Mouse (Mus musculus) spleen, adult 18-20 months (tissue): ENCODE results near the gene Psg16.

ENCODE experiments used
- DNase-seq, 2 experiments: peaks; one replicate each; pipeline ENCODE4 v3.0.0; 2022; ENCODE audit warnings: mixed read lengths in 2 of 2

Psg16 gene

DNA sequence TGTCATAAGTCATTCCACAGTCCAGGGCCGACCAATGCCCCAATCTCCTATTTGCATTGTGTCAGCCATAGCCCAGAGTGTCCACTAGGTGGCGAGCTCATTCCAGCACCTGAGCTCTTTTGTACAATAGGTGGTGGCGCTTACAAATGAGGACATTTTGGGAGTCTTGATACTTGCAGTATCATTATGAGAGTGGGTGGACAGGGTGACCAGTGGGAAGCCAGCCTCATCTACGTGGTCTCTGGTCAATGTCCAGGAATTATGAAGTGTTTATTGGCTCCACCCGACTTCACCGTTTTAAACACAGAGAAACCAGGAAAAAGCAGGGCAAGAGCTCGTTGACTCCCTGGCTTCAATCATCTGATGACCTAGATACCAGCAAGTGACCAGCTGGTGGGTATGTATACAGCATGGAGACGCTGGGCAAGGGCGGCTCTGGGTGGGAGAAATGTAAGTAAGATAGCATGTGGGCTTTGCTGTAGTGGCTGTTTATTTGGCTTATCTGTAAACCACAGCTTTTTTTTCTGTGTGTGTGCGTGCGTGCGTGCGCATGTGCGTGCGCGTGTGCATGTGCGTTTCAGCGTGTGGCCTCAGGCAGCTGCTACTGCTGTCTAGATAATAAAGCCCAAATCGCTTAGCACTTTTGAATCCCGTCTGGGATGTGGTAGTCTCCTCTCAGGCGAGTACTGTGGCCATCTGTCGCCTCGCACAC lies at the start of gene Psg16:
Gene Psg16 (plus strand): TSS at position 137 of the 712 bp plus-strand sequence.
- DNase-seq = peak in 1 of 2 experiments; percentile 53

DNA sequence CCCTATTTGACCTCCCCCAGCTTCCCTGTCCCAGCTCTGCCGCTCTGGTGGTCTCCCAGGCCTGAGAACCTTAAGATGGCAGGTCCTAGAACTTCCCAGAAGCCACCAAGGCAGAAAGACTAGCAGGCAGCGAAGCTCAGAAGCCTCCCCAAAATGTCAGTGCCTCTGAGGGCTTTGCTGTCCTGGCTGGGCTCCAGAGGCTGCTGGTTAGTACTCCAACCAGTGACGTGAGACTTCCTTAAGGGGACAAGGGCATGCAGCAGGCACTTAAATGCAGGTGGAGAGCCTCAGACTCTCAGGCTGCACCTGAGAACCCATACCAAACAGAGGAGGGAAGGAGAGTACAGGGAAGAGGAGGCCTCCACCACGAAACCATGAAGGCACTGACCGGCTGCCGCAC lies 49.7 kb upstream of the Psg16 start:
- no peak for DNase-seq

DNA sequence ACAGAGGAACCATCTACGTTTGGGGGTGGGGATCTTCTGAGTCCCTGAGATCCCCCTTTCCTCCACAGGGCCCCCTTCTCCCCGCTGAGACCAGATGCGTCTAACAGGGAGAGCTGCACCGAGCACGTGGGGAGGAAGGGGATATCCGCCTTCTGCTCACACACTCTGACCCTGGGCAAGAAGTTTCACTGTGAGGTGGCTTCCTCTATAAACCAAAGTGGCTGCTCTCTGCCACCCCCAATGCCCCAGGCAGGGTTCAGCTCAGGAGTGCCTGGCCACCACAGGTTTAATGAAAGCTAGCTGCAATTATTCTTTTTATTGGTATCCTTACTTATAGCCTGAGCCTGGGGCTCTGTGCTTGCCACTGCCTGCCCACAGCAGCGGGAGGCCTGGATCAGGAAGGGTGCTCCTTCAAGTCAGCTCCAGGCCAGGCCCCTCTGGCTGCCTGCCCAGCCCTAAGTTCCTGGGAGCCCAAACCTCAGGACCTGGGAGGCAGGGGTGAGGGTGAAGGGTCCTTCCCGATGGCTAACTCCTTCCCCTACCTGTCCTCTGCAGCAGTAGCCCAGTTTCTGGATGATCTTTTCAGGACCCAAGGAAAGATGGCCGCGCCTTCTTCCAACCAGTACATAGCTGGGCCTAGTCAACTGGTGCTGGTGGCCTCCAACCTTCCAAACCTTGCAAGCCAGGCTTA lies 48.9 kb upstream of the Psg16 start:
- peak; percentile 57 to 60 for DNase-seq

DNA sequence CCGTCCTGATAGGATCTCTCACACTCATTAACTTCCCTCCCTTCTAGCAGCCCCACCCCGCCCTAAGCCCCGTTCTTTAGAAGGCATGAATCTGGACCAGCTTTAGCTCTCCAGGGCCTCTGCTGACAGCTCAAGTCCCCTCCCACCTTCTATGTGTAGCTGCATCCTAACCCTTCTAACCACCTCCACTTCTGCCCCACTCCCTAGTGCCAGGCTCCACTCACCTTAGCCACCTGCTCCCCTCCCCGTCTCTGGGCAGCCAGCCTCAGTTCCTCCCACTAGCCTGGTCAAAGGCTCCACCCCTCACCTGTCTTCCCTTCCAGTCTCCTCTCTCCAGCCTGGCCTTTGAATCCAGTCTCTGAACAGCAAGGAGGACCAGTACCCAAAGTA lies 48.3 kb upstream of the Psg16 start:
- no peak for DNase-seq

DNA sequence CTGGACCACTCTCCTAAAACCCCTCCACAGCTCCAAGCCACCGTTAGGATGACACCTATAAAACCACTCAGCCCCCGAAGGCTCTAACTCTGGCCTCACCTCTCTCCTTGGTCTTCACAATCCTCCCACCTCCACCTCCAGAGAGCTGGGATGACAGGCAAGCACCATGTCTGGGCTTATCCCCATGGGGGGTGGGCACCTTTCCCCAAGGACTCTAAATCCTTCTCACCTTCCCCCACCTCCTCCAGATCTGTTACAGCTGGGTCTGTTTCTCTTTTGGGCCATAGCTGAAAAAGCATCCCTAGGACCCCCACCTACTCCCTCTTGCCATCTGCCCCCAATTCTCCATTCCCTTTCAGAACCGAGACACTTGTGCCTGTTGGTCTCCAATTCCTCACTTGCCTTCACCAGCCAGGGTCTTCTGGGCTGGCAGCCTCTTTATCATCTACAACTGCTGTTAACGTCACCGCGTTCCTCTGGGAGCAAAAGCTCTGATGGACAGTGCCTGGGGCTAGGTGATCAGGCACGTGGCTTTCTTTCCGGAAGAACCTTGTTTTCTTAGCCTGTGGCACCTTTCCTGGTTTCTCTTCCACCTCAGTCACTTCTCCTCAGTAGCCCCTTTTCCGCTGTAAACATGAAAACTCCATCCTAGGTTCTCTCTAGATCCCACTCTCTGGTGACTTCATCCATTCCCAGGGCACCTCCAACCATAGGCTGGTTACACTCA lies 47.8 kb upstream of the Psg16 start:
- no peak for DNase-seq

DNA sequence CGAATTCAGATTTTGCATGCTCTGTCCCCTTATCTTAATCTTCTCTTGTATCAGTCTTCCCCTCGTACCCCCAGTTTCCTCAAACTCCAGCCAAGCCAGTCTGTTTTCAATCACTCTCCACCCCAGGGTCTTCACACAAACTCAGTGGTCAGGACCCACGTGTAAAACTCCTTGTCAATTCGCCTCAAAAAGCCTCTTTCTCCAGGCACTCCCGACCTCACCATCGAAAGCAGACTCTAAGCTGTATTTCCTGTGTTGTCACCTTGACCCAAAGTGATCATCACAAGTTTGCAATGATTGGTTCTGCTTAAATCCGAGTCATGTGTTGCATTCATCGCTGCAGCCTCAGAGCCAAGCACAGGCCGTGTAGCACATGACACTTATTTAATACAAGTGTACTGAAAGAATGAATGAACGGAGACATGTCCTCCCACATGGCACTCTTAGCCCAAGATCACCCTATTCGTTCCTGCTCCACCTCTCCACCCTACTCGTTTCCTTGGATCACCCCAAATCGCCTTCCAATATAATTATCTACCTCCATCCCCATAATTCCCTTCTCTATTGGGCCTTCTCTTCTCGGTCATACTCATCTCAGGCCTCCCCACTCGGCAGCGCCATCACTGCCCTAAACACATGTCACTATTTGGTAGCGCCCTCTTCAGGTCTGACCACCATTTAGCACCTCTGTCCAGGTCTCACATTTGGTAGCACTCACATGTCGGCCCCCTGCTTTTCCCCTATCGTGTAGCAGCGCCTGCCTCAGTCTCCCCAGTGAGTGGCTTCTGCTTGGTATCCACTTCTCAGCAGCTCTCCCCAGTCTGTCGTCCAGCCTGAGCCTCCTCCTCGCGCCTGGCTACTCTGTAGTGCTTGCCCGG lies 46.9 kb upstream of the Psg16 start:
- no peak for DNase-seq

DNA sequence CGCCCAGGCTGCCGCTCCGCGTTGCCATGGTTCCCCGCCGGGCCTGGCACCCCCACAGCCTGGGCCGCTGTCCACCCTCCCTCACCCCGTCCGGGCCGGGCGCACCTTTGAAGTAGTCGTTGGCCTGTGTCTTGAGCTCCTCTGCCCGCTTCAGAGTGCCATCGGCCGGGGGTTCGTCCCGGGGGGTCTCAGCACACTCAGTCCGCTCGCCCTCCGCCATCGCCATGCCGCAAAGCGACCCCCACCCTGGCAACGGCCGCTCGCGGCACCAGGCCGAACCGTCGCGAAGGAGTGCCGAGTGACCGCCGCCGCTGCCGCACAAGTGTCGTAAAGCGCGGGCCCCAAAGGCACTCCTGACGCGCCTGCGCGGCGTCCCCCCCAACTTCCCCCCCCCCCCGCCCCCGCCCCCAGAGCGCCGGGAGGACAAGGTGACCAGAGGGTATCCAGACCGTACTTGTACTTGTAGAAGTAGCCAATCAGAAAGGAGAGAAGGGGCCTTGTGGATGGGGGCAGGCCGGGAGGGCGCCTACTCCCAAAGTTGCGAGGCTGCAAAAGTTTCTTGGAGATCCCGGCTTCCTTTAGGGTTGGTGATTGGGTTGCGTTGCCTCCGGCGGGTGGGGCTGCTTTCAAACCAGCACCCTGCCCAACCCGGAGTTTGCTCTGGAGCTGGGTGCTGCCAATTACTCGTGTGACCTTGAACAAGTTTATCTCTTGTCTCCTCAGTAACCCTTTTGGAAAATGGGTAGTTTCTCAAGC lies 46.1 kb upstream of the Psg16 start, which contains the start of gene Ppp5c:
Gene Ppp5c (minus strand): TSS at position 337 of the 756 bp plus-strand sequence.
- peak; percentile 74 to 76 for DNase-seq

DNA sequence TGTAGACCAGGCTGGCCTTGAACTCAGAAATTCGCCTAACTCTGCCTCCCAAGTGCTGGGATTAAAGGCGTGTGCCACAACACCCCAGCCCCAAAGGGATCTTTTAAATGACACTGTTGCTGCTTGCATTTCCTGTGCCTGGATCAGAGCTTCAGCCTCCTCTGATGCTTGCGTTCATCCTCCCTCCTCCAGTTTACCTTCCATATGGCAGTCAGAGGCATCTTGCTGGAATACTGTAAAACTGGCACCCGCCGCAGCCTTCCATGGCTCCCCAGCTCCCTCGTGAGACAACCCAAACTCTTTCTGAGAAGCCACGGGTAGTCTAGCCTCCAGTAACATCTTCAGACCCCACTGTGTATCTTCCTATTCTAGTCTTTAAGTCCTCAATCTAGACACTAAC lies 44.9 kb upstream of the Psg16 start:
- no peak for DNase-seq

DNA sequence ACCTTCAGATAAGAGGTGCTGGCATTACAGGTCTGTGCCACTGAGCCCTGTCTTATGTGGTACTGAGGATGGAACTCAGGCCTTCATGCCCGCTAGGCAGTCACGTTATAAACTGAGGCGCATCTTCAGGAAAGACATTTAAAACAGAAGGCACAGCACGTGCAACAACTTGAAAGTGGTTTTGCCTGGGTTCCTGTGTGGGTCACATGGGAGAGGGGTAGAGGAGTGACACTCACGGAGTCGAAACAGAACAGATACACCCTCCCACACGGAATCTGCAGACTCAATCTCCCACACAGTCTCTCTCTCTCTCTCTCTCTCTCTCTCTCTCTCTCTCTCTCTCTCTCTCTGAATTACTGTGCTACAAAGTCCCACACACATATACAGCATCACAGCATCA lies 43.6 kb upstream of the Psg16 start:
- no peak for DNase-seq

DNA sequence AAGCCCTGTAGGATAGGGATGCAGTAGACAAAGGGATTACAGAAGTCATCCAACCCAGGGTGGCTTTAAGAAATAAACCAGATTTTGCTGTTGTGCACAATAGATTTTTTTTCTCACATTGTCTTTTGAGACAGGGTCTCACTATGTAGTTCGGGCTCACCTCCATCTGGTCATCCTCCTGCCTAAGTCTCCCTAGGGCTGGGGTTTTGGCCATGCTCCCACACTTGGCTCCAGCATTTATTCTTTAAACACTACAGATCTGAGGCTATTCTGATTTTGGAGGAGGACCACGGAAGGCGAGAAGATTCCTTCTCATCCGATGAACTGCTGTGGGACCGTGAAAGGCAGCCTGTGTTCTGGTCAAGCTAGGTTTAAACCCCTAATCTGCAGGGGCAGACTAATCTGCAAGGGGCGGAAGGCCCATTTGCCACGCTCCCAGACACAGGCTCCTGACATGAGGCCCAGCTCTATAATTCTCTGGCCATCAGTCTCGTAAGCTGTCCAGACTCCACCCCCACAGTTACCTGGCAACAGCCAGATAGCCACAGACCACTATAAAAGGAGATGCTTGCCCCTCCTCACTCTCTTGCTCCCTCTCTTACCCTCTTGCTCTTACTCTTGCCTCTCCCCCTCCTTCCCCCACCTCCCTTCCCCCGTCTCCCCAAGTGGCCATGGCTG lies 35.7 kb upstream of the Psg16 start:
- no peak for DNase-seq

DNA sequence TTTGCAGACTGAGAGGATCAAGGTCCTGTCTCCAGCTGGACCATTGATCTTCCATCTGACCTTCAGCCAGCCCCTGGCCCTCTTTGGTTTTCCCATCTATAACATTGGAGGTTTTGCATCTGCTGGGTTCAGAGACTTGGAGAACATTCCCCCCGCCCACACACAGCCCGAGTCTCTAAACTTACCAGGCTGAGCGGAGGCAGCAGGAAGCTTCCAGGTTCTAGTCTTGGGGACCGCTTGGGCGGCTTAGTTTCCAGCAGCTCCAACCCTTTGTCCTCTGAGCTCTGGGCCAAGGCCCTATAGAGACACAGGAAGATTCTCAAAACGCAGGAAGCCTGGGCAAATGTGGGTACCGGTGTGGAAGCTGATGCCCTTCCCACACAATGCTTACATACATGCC lies 34.5 kb upstream of the Psg16 start:
- no peak for DNase-seq

DNA sequence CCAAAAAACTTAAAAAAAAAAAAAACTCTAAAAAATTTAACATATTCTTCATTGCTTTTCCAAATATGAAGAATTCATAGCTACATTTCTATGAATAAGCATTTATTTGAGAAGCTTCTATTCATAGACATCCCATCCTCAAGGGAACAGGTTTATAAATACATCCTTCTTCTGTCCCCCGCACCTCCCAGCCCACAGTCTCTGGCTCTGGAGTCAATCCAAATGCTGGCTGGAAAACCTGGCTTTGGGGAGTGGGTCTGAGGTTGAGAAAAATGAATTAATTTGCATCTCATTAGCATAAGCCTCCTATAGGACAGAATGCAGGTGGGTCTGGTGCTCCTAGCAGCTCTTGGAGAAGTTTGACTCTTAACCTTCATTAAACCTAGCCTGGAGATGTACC lies 28.1 kb upstream of the Psg16 start:
- no peak for DNase-seq

DNA sequence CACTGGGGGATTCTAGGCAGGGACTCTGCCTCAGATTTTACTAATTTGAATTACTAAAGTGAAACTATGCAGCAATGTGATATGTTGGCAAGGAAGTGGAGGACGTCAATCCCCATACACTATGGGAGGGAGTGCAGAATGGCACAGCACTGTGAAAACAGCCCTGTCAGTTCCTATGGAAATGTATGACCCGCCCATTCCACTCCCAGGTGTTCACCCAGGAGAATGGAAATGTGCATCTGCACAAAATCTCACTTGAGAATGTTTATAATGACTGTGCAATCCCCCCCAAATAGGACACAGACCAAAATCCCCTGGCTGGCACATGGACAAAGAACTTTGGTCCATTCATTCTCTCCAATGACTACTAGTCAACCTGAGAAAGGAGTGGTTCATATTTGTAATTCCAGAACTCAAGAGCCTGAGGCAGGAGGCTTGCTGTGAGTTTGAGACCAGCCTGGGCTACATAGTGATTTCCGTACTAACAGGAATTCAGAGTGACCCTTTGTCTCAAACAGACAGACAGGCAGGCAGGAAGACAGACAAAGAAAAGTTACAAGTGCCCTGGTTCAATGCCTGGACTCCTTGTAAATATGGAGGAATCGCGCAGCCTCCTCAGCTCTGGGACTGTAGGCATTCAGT lies 26.7 kb upstream of the Psg16 start:
- DNase-seq = no peak

DNA sequence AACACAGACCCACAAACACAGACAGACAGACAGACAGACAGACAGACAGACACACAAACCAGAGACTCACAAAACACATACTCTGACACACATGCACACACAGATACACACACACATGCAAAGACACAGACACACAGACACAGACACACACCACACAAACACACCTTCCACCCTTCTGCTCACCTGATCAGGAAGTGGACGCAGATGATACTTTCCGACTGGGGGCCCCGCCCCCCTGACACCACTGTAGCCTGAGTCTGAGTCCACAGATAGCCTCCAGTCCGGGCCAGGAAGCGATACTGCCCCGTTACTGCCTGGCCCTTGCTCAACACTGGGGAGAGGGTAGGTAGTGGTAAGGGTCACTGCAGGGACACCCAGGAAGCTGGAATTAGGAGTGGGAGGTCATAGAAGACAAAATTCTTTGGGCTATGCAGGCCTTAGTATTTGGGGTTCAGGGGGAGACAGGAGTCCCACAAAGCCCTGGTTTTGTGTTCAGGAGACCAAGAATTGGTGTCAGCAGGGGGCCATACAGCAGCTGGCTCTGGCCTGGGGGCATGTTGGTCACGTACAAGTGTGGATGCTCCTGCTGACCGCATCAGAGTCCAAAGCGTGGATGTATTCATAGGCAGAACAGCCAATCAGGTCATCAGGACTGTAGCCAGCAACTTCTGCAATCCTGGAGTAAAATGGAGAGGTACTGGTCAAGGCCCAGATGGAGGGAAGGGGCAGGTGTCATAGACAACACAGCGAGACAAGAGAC lies 25.2 kb upstream of the Psg16 start:
- no peak for DNase-seq

DNA sequence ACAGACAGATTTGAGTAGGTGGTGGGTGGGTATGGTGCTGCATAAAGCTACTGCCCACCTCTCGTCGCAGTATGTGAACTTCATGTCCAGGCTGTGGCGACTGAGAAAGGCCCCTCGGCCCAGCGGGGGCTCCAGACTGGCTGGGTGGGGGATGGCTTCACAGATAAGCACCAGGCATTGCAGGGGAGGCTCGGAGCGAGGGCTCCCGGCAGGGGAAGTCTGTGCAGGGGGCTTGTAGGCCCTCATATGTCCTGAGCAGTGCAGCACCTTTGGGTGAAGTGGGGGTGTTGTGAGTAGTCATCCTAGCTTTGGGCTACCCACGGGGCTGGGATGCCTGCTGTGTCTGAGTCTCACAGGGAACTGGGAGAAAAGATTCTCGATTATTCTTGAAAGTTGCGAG lies 23.3 kb upstream of the Psg16 start:
- no peak for DNase-seq

DNA sequence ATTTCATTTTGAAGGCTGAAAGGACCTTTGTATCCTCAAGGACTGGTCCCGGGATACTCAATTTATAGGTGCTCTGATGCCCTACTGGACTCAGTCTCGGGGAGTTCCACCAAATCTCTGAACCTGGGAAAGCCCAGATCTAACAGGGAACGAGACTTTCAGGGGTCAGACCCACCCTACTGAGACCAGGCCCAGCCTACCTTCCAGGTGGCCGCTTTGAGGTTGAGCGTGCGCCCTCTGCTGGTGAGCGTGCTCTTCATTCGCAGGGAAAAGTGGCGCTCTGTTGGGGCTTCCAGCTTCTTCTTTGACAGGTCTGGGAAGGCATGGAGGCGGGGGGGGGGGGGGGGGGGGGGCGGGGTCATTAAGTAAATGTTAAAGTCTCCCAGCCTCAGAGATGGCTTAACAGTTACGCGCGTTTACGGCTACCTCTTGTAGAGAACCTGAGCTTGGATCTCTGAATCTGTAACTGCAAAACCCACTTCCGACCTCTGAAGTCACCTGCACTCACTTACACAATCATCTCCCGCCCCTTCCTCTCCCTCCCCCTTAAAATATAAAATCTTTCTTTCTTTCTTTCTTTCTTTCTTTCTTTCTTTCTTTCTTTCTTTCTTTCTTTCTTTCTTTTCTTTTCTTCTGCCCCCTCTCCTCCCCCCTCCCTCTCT lies 22.8 kb upstream of the Psg16 start:
- peak in 1 of 2 experiments; percentile 71 for DNase-seq

DNA sequence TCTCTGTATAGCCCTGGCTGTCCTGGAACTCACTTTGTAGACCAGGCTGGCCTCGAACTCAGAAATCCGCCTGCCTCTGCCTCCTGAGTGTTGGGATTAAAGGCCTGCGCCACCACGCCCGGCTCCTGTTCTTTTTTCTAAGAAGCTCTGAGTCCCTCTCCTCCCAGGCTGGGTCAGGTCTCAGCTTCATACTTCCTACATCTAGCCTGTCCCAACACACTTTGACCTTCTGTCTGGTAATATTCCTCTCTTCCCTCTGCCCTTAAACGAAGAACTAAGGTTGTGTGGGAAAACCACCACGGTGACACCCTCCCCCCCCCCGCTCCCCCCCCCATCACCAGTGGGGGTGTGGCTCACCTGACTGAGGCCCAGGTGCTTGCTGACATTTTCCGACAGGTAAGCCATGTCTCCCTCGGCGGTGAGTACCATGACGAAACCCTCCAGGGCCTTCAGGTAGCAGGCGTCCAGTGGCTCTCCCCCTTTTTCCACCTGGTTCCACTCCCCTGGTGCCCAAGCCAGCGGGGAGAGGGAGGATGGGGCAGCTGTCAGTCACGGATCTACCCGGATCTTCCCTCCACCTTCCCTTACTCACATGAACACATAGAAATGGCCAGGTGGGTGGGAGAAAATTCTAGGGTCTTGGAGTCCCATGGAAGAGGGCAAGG lies 19.4 kb upstream of the Psg16 start:
- no peak for DNase-seq

DNA sequence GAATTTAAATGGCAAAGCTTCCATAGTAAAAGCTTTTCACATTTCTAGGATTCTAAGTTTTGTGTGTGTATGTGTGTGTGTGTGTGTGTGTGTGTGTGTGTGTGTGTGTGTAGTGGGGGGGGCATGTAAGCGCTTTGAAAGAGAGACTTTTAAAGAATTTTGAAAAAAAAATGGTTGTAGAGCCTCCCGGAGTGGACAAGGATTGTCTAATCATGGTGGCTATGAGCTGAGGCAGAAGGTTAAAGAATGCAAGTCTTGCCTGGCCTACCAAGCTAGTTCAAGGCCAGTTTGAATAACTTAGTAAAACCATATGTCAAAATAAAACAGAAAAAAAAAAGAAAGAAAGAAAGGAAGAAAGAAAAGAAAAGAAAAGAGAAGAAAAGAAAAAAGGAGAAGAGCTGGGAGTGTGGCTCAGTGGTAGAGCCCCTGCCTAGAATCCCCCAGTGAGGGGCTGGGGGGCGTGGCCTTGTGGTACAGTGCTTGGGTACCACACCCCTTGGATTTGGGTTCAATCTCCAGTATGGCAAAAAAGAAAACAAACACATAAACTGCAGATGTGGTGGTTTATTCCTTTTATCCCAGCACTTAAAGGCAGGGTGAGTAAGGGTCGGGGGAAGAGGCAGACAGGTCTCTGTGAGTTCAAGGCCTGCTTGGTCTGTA lies 18.4 kb upstream of the Psg16 start:
- no peak for DNase-seq
